Mouse (Mus musculus) limb, embryonic 15.5 days (tissue): Measurements from ENCODE around the gene Aars2. TPM values are rescaled to one million over a fixed set of nuclear protein-coding genes. Genes with fewer than 3 reads are reported as not detected.

Experiments
- ATAC-seq: fragments of 200-750 bp; cut with Nextera tagmentation; 2 replicates; pipeline ENCODE4 v1.8.0; 2017; ENCODE audit warnings: low read depth, moderate TSS enrichment; ENCODE audit not compliant: insufficient number of reproducible peaks, low FRiP score, low TSS enrichment
- H3K27ac ChIP-seq: fragments of 300-500 bp; sonication (generic); 2 replicates; pipeline ENCODE4 v1.5.1; 2015; ENCODE audit warnings: moderate library complexity, mild to moderate bottlenecking, inconsistent platforms
- H3K27me3 ChIP-seq: fragments of 300-500 bp; sonication (generic); 2 replicates; pipeline ENCODE4 v1.6.1; 2015; ENCODE audit warnings: inconsistent platforms
- H3K36me3 ChIP-seq: fragments of 300-500 bp; sonication (generic); 2 replicates; pipeline ENCODE4 v1.6.1; 2015; ENCODE audit warnings: inconsistent platforms
- H3K4me1 ChIP-seq: fragments of 300-500 bp; sonication (generic); 2 replicates; pipeline ENCODE4 v1.6.1; 2015; ENCODE audit warnings: inconsistent platforms
- H3K4me2 ChIP-seq: fragments of 300-500 bp; sonication (generic); 2 replicates; pipeline ENCODE4 v1.6.1; 2015; ENCODE audit warnings: mild to moderate bottlenecking, inconsistent platforms
- H3K4me3 ChIP-seq: fragments of 300-500 bp; sonication (generic); 2 replicates; pipeline ENCODE4 v1.5.1; 2015; ENCODE audit warnings: mild to moderate bottlenecking, inconsistent platforms
- H3K9ac ChIP-seq: fragments of 300-500 bp; sonication (generic); 2 replicates; pipeline ENCODE4 v1.6.1; 2015; ENCODE audit warnings: inconsistent platforms
- H3K9me3 ChIP-seq: fragments of 300-500 bp; sonication (generic); 2 replicates; pipeline ENCODE4 v1.6.1; 2016; ENCODE audit warnings: inconsistent platforms
- WGBS: fragments of 180-500 bp; shearing (Covaris S2); methylation state at CpG from one replicate; pipeline ENCODE4 v1.1.7; 2015; 5-methylcytosine and 5-hydroxymethylcytosine counted together
- polyA plus RNA-seq: library from polyadenylated mRNA; unstranded; fragments of >200 nt; fragmentation: Nextera tagmentation; extraction: Ambion mirVana; gene quantifications from 2 replicates; pipeline ENCODE4 v1.2.1, GENCODE M21; 2015

The Aars2 gene
- polyA plus RNA-seq, 1 experiment from 2014 or later: 14.7 TPM

GRCm38 (mm10) chr17:45545278-45545961 lies 38.8 kb downstream of the Aars2 start:
- 21% methylated on average over 74 of the region's 74 CpGs for WGBS
- peaks cover 36% of the 10 kb centered on the region for H3K4me1 ChIP-seq
- peak overlapping the region; percentile 39 for H3K4me2 ChIP-seq
- H3K27ac ChIP-seq: no peak overlapping the region
- 0 out of 2 replicates have a peak, but pooled peaks cover 12% of the 10 kb centered on the region for H3K36me3 ChIP-seq
- H3K9ac ChIP-seq: no peak overlapping the region
- peaks cover 80% of the 10 kb centered on the region for H3K27me3 ChIP-seq
- H3K4me3 ChIP-seq: peak overlapping the region; percentile 19
- no peaks in the 10 kb centered on the region for H3K9me3 ChIP-seq
- ATAC-seq: no peak

- H3K4me2 ChIP-seq: no peak overlapping the region
- H3K9me3 ChIP-seq: no peaks in the 10 kb centered on the region
- no peak for ATAC-seq
- 0 out of 2 replicates have a peak, but pooled peaks cover 12% of the 10 kb centered on the region for H3K36me3 ChIP-seq
- H3K27ac ChIP-seq: no peak overlapping the region
- H3K4me1 ChIP-seq: peaks cover 38% of the 10 kb centered on the region
- no peak overlapping the region for H3K4me3 ChIP-seq
- peaks cover 67% of the 10 kb centered on the region for H3K27me3 ChIP-seq
- WGBS: 69% methylated on average over 16 of the region's 16 CpGs
- H3K9ac ChIP-seq: no peak overlapping the region
Measured at GRCm38 (mm10) chr17:45546941-45547340, 40.3 kb downstream of the Aars2 start.

GRCm38 (mm10) chr17:45547461-45548190 lies 41.0 kb downstream of the Aars2 start:
- no peak overlapping the region for H3K4me3 ChIP-seq
- no peak overlapping the region for H3K4me2 ChIP-seq
- WGBS: 88% methylated on average over 5 of the region's 5 CpGs

GRCm38 (mm10) chr17:45548541-45549512 lies 42.2 kb downstream of the Aars2 start:
- Histone ChIP-seq H3K9ac (peak overlapping the region; percentile 71), H3K36me3 (0 out of 2 replicates have a peak, but pooled peaks cover 12% of the 10 kb centered on the region), H3K9me3 (no peaks in the 10 kb centered on the region), H3K27me3 (peaks cover 53% of the 10 kb centered on the region), H3K4me1 (peaks cover 37% of the 10 kb centered on the region), H3K4me2 (peak overlapping the region; percentile 94), H3K27ac (peak overlapping the region; percentile 22; the same call in 1 of the 2 replicates), H3K4me3 (peak overlapping the region; percentile 72)
- WGBS: 4% methylated on average over 48 of the region's 68 CpGs
- ATAC-seq: no peak

More at GRCm38 (mm10) chr17:45547461-45548190, 41.0 kb downstream of the Aars2 start:
- no peak overlapping the region for H3K9ac ChIP-seq
- no peak for ATAC-seq
- H3K4me1 ChIP-seq: peaks cover 39% of the 10 kb centered on the region
- no peak overlapping the region for H3K27ac ChIP-seq
- H3K9me3 ChIP-seq: no peaks in the 10 kb centered on the region
- peaks cover 62% of the 10 kb centered on the region for H3K27me3 ChIP-seq
- 0 out of 2 replicates have a peak, but pooled peaks cover 12% of the 10 kb centered on the region for H3K36me3 ChIP-seq

- WGBS: 3% methylated on average over 14 of the region's 29 CpGs
- no peak for ATAC-seq
- Histone ChIP-seq H3K9me3 (no peaks in the 10 kb centered on the region), H3K4me1 (peaks cover 30% of the 10 kb centered on the region), H3K36me3 (0 out of 2 replicates have a peak, but pooled peaks cover 8% of the 10 kb centered on the region), H3K27ac (peak within 1 kb of the TSS; percentile 54), H3K4me2 (peak within 1 kb of the TSS; percentile 94), H3K4me3 (peak within 1 kb of the TSS; percentile 72), H3K9ac (peak within 1 kb of the TSS; percentile 71), H3K27me3 (peaks cover 44% of the 10 kb centered on the region)
Measured at GRCm38 (mm10) chr17:45549617-45550181, 43.1 kb downstream of the Aars2 start, which contains the start of gene Tmem151b. TSS of gene Tmem151b (minus strand) at chr17:45549677.

- peaks cover 28% of the 10 kb centered on the region for H3K4me1 ChIP-seq
Measured at GRCm38 (mm10) chr17:45550253-45550652, 43.6 kb downstream of the Aars2 start.

GRCm38 (mm10) chr17:45551249-45551796 lies 44.7 kb downstream of the Aars2 start:
- no peak for ATAC-seq
- 0 out of 2 replicates have a peak, but pooled peaks cover 3% of the 10 kb centered on the region for H3K36me3 ChIP-seq
- peaks cover 30% of the 10 kb centered on the region for H3K4me1 ChIP-seq
- H3K4me3 ChIP-seq: no peak overlapping the region
- H3K27me3 ChIP-seq: peaks cover 28% of the 10 kb centered on the region
- H3K9ac ChIP-seq: no peak overlapping the region
- no peak overlapping the region for H3K27ac ChIP-seq
- H3K4me2 ChIP-seq: no peak overlapping the region
- H3K9me3 ChIP-seq: no peaks in the 10 kb centered on the region
- 39% methylated on average over 7 of the region's 7 CpGs for WGBS

More at GRCm38 (mm10) chr17:45550253-45550652, 43.6 kb downstream of the Aars2 start:
- no peak for ATAC-seq
- Histone ChIP-seq H3K4me2 (peak overlapping the region; percentile 94), H3K27me3 (peaks cover 39% of the 10 kb centered on the region), H3K27ac (no peak overlapping the region), H3K36me3 (0 out of 2 replicates have a peak, but pooled peaks cover 4% of the 10 kb centered on the region), H3K9ac (no peak overlapping the region), H3K9me3 (no peaks in the 10 kb centered on the region), H3K4me3 (no peak overlapping the region)
- WGBS: 35% methylated on average over 5 of the region's 5 CpGs

- H3K4me2 ChIP-seq: no peak overlapping the region
- H3K27ac ChIP-seq: no peak overlapping the region
- peaks cover 35% of the 10 kb centered on the region for H3K4me1 ChIP-seq
- no peak overlapping the region for H3K9ac ChIP-seq
- H3K4me3 ChIP-seq: no peak overlapping the region
- H3K9me3 ChIP-seq: no peaks in the 10 kb centered on the region
- 0 out of 2 replicates have a peak, but pooled peaks cover under 1% of the 10 kb centered on the region for H3K36me3 ChIP-seq
- WGBS: 5% methylated on average over 8 of the region's 8 CpGs
- ATAC-seq: no peak
- peaks cover 26% of the 10 kb centered on the region for H3K27me3 ChIP-seq
Measured at GRCm38 (mm10) chr17:45551816-45552451, 45.3 kb downstream of the Aars2 start.

GRCm38 (mm10) chr17:45553065-45553464 lies 46.4 kb downstream of the Aars2 start:
- H3K27me3 ChIP-seq: peaks cover 18% of the 10 kb centered on the region
- ATAC-seq: no peak
- no peaks in the 10 kb centered on the region for H3K9me3 ChIP-seq
- no peak overlapping the region for H3K9ac ChIP-seq
- no peak overlapping the region for H3K4me3 ChIP-seq
- H3K4me2 ChIP-seq: no peak overlapping the region
- H3K4me1 ChIP-seq: peaks cover 35% of the 10 kb centered on the region
- 81% methylated on average over 3 of the region's 3 CpGs for WGBS
- H3K36me3 ChIP-seq: no peaks in the 10 kb centered on the region
- H3K27ac ChIP-seq: no peak overlapping the region

- no peaks in the 10 kb centered on the region for H3K9me3 ChIP-seq
- H3K9ac ChIP-seq: no peak overlapping the region
- no peaks in the 10 kb centered on the region for H3K36me3 ChIP-seq
- H3K27me3 ChIP-seq: peaks cover 10% of the 10 kb centered on the region
- H3K27ac ChIP-seq: no peak overlapping the region
- WGBS: 48% methylated on average over 1 of the region's 1 CpGs
- H3K4me1 ChIP-seq: peaks cover 29% of the 10 kb centered on the region
- H3K4me2 ChIP-seq: no peak overlapping the region
- no peak for ATAC-seq
- H3K4me3 ChIP-seq: no peak overlapping the region
Measured at GRCm38 (mm10) chr17:45554420-45554819, 47.8 kb downstream of the Aars2 start.
